Mouse (Mus musculus) bone marrow macrophage, adult 2 months (primary cell): Measurements from ENCODE around the gene Dhps.

Experiments
- CTCF ChIP-seq: IDR thresholded peaks from 2 replicates; pipeline ENCODE4 v1.5.1; 2012; ENCODE audit warnings: low read depth, mild to moderate bottlenecking, low read length, moderate library complexity
- POLR2A ChIP-seq: IDR thresholded peaks from 2 replicates; pipeline ENCODE4 v1.6.1; 2012; ENCODE audit warnings: mild to moderate bottlenecking, low read depth, low read length, borderline replicate concordance

- TF ChIP-seq CTCF (no peak), POLR2A (no peak)
These were observed 42.3 kb upstream of the Dhps start for GRCm38 (mm10) chr8:85029271-85029670.
